Mouse (Mus musculus) 3T3-L1 (cell line): ENCODE data around the gene Rai2.

Source experiments
- DNase-seq: peaks from one replicate; pipeline ENCODE4 v3.0.0-alpha.2; 2015; ENCODE audit warnings: low read depth, low spot score

Gene Rai2

DNA sequence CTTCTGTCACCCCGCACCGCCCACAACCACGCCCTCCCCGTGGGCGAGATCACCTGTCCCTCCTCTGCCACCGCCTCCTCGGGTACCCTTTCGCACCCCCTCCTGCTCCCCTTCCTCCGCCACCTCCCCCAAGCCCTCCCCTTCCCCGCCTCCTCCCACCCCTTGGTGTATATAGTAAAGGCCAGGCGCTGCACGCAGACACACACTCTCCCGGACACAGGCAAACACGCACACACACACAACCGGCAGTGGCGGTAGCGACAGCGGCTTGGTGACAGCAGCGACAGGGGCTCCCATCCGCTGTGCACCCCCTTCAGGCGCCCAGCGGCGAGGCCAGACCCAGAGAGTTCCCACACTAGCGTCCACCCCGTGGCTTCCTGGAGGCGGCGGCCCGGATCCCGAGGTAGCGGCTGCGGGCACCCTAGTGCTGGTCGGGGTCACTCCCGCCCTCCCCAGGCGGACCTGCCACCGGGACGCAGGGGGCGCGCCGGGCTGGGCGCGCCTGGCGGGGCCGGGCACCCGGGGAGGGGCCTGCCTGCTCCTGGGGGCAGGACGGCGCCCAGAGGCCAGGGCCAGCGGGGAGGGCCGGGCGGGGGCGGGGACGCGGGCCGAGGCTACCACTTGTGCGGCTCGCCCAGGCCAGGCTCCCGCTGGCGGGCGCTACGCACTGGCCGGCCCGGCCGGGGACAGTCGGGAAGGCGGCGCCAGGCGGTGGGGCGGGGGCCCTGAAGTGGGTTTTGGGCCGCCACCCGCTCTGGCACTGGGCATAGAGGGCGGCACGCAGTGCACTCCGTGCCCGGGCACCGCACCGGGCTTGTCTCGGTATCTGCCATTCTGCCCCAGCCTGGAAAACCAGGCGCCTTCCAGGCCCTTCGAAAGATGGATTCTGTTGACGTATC lies at the start of gene Rai2:
Gene Rai2, plus strand, starts transcription at position 205 of the 899 bp plus-strand sequence.
- DNase-seq, result no peak

GRCm38 (mm10) chrX:161689336-161689735 lies 27.5 kb upstream of the Rai2 start:
- DNase-seq, result no peak

- DNase-seq, result no peak
These were observed 385 bp upstream of the Rai2 start for GRCm38 (mm10) chrX:161716503-161716864.

- DNase-seq, result no peak
These were observed 1.0 kb downstream of the Rai2 start for GRCm38 (mm10) chrX:161717764-161718382.

- no peak for DNase-seq
These were observed 1.7 kb downstream of the Rai2 start for GRCm38 (mm10) chrX:161718548-161718947.

DNA sequence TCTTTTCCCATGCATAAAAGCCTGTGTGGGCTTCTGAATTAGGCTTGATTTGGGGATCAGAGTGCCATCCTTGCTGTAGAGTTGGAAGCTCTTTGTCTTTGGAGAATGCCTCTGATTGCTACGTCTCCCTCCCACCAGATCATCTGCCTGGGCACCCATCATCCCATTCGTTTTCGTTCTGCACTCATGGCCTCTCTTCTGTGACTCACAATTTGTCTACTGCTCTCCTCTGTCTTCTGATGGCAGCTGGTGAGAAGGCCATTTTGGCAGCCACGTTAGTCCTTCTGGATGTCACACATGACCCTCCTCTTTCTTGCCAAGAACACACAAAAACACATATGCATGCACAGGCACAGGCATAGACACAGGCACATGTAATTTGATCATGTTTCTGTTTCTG lies 4.2 kb downstream of the Rai2 start:
- no peak for DNase-seq

- DNase-seq, result no peak
These were observed 6.5 kb downstream of the Rai2 start for GRCm38 (mm10) chrX:161723391-161723808.

DNA sequence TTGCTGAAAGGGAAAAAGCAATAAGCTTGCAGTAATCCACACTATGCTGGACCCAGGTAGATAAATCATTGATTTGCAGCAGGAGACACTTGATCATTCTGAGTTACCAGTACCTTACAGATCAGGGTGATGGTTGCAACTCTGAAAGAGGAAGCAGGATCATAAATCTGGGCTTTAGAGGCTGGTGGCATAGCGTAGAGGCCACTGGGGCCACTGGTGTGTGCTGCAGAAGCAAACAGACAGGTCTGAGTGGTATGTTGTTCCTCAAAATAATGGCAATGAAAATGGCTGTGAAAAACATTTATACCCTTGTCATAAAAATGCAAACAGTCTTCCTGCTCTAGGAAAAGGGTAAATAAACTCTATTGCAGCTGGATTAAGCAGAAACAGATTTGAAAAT lies 9.4 kb downstream of the Rai2 start:
- DNase-seq, result no peak

DNA sequence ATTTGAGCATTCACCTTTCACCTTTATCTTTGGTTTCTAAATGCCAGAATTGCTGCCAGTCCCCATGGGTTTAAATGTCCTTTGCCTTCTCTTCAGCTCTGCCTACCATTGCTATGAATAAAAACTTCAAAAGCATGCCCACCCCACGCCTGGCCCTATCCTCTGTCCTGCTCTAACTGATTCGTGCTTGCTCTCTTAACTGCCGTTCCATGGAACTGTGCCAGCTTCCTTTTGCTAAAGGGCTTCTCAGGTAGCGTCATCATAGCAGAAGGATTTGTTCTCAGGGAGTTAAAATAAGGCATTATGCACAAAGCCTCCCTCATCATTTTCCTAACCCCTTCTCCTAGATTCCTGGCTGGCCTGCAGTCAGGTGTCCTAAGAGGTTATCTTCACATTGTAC lies 11.6 kb downstream of the Rai2 start:
- DNase-seq, result no peak

DNA sequence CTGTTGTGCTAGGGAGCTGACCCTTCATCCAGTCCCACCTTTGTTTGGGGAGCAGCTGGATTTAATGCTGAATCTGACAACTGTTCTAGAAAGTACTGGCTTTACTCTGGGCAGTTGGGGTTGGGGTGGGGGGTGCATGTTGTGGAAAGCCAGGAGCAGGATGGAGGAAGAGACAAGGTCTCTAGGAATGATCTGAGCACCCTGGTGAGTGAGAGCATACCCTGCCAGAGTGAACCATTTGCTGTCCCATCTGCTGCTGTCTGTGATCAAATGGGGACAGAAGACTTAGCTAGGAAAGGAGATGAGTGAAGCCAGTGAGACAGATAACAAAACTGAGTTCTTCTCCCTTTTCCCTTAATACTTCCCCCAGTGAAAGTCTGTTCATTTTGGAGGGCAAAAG lies 13.2 kb downstream of the Rai2 start:
- no peak for DNase-seq

DNA sequence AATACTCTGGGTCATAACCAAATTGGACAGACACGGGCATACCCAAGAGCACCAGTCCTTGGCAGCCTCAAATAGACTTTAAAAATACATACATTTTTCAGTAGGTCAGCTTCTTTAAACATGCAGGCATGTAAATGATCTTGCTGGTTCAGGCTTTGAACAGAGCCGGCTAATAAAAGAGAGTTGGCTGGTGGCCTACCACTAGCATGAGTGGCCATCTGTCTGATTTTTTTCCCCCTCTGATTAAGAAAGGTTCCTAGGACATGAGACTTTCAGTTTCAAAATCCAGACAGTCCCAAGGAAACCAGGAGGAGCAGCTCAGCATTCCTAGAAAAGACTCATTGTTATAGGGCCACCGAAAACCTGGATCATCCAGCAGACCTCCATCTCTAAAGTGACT lies 15.0 kb downstream of the Rai2 start:
- no peak for DNase-seq

- no peak for DNase-seq
These were observed 16.9 kb downstream of the Rai2 start for GRCm38 (mm10) chrX:161733581-161734309.

DNA sequence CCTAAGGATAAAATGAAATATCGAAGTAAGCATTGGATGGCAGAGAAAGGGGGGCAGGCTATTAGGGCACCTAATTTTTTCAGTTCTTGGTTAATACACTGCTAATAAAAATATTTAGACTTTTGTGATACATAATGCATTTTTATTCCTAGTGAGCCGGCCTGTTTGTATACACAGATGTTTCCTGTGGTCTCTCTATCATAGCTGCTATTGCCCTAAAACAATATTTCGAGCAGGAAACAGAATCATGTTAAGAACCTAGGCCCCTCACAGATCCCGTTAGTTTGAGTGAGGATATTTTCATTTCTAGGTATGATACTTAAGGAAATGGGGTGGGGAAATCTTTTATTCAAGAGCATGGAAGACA lies 17.4 kb downstream of the Rai2 start:
- no peak for DNase-seq

- DNase-seq, result no peak
These were observed 22.5 kb downstream of the Rai2 start for GRCm38 (mm10) chrX:161739374-161739773.

DNA sequence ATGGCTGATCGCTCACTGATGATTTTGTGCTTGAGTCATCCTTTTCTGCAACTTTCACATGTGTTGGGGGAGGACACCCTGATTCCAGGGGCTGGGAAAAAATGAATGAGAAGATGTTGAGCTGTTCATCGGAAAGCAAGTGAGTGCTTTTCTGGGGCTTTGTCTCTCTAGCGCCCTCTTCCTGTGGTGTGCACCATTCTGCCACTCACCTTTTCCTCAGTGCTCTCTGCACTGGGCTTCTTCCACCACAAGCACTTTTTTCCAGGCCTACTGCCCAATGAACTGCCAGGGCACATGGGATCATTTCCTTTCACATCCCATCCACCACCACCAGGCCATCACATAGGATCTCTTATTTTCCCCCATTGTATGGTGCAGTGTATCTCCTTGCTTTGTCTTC lies 26.2 kb downstream of the Rai2 start:
- DNase-seq, result no peak

- no peak for DNase-seq
These were observed 28.4 kb downstream of the Rai2 start for GRCm38 (mm10) chrX:161745296-161745695.

GRCm38 (mm10) chrX:161747337-161747736 lies 30.5 kb downstream of the Rai2 start:
- no peak for DNase-seq

DNA sequence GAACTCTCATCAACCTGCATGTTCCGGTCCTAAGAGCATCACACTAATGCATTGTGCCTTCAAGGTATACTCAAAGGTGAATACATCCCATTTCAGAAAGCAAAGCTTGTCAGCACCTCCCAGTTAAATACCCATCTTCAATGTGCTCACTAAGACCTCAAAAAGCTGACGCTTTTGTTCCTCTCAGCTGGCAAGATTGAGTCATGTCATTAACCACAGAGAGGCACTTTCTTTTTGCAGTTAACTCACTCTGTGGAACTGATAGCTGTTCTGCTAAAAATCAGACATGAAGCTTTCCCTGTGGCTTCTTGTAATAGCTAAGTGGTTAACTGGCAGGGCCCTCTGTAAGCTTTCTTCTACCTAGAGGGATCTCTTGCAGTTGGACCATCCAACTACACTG lies 36.6 kb downstream of the Rai2 start:
- no peak for DNase-seq

DNA sequence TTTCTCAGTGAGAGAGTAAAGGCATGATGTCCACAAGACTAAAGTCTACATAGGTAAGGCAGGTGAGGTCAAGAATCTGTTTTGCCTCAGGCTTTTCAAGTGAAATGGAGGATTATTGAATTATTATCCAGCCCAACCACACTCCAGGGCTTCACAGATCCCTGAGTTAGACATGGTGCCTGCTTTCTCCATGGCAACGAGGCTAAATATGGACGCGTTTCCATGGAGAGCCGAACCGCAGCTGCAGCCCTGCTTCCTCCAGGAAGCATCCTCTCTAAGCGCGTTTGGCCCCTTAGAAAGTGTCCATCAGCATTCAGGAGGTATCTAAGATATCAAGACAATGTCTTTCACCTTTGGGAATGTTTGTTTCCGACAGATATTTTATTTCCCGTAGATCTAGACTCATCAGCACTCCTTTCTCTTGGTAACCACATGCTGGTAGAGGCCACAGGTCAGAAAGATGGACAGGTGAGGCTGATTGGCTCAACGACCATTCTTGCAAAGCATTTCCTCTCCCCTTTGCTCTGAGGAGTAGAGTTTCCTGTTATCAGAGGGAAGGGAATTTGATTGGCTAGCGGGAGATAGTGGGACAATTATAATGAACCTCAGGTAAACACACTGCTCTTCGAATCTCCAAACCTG lies 59.6 kb downstream of the Rai2 start:
- DNase-seq, result no peak

DNA sequence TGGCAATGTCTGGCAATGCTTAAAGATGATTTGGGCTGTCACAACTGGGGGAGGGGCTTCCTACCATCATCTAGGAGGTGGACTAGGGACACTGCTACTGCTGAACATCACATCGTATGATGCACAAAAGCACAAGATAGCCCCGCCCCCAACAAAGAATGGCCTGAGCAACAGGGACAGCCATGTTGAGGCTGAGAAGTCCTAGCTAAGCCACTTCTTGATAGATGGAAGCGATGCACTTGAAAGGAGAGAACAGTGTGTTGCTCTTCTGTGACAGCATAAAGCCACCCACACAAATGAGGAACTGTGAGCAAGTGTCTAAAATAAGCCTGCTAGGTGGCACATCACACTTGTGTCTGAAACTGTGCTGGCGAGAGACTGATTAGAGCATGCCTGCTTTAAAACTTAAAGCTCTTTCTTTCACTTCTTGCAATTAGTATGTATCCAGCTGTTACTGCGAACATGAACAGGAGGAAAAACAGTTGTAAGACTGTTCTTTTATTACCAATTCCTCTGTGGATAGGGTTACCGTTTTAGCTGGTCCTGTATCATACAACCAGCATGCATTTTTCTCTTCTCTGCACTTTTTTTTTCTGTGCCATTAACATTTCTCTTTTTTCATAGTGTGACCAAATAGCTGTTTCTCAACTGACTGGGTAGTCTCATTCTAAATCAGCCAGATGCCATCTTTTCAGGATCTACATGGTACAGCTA lies 63.6 kb downstream of the Rai2 start:
- DNase-seq, result no peak

- no peak for DNase-seq
These were observed 73.3 kb downstream of the Rai2 start for GRCm38 (mm10) chrX:161790182-161790581.
